ENCODE assay signal across 19 mouse cellular contexts in the genomic region with DNA sequence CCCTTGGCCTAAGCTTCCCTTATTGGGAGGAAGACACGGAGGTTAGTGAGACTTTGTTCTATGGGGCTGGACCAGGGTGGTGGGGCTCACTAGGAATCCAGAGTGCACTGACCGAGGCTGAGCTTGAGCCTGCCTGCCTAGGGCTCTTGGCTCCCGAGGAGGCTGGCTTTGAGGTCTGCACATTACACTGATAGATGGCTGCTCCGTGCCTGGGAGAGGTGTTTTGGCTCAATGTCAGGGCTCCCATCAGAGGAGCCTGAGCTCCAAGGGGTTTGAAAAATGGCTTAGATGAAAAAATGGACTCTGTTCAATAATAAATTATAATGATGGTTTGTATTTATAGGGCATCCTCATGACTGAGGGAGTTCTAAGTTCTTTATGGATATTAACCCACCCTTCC. TPM values are rescaled to one million over a fixed set of nuclear protein-coding genes. Genes with fewer than 3 reads are reported as not detected.
A peak's percentile ranks its signal among the peaks of the same experiment; 100 is the strongest.
DNase-seq lines count a peak whose midpoint lies in the region; ATAC-seq and TF ChIP-seq lines count a peak whose summit lies in the region.
"Had no signal": no experiment of that assay in that cellular context is flagged by ENCODE, and none has a peak within 500 bp of the region (broad histone marks: within the 10 kb centered on the region; RNA-seq: fewer than 3 reads in every experiment).

No protein-coding gene starts in this region.

- TF ChIP-seq POLR2A in heart, adult 2 months (IDR thresholded peaks at IDR 0.05; ENCODE audit: insufficient read depth, low read depth, low read length), result no peak

- no peaks in the 10 kb centered on the region for H3K36me3 ChIP-seq in stomach, embryonic 15.5 days
- no peaks in the 10 kb centered on the region for H3K36me3 ChIP-seq in stomach, postnatal 0 days (ENCODE audit: control insufficient read depth, insufficient read depth, low read length)
- no peaks in the 10 kb centered on the region for H3K36me3 ChIP-seq in forebrain, embryonic 10.5 days (replicated peaks)
- peaks cover 2% of the 10 kb centered on the region; the same call in 1 of the 2 replicates for H3K36me3 ChIP-seq in heart, adult 2 months (ENCODE audit: control insufficient read depth, insufficient read depth, low read length)

- intact Hi-C loops in heart, adult 2 months (cut with DNase I), result no loop called here

- H3K4me1 ChIP-seq in stomach, embryonic 15.5 days, result peaks cover 21% of the 10 kb centered on the region
- peaks cover 3% of the 10 kb centered on the region; the same call in 1 of the 2 replicates for H3K4me1 ChIP-seq in stomach, postnatal 0 days (replicated peaks; ENCODE audit: control insufficient read depth, insufficient read depth)
- H3K4me1 ChIP-seq in forebrain, embryonic 10.5 days, result peaks cover 35% of the 10 kb centered on the region
- H3K4me1 ChIP-seq in heart, adult 2 months (ENCODE audit: control insufficient read depth, insufficient read depth, low read length), result peaks cover 10% of the 10 kb centered on the region

- H3K9me3 ChIP-seq in stomach, embryonic 15.5 days, result no peaks in the 10 kb centered on the region
- H3K9me3 ChIP-seq in stomach, postnatal 0 days (ENCODE audit: control insufficient read depth, low read length), result no peaks in the 10 kb centered on the region
- no peaks in the 10 kb centered on the region for H3K9me3 ChIP-seq in forebrain, embryonic 10.5 days

- ATAC-seq in stomach, embryonic 15.5 days (ENCODE audit: insufficient read depth, low FRiP score, low read depth), result peak; percentile 63; the same call in 1 of the 2 replicates
- no peak for ATAC-seq in stomach, postnatal 0 days (ENCODE audit: low FRiP score, low TSS enrichment)
- ATAC-seq: activated CD4-positive, CD25-positive, alpha-beta regulatory T cell, adult 4 months; forebrain, embryonic 16.5 days had no signal

- H3K27ac ChIP-seq in stomach, embryonic 15.5 days, result no peak overlapping the region
- no peak overlapping the region for H3K27ac ChIP-seq in stomach, postnatal 0 days (replicated peaks)
- no peak overlapping the region for H3K27ac ChIP-seq in forebrain, embryonic 10.5 days
- H3K27ac ChIP-seq in heart, adult 2 months, result no peak overlapping the region
- H3K27ac ChIP-seq: liver, embryonic 14.5 days had no signal

- H3K4me2 ChIP-seq in stomach, embryonic 15.5 days, result no peak overlapping the region
- no peak overlapping the region for H3K4me2 ChIP-seq in stomach, postnatal 0 days (replicated peaks; ENCODE audit: low read depth)
- H3K4me2 ChIP-seq: heart, embryonic 11.5 days had no signal

- no peaks in the 10 kb centered on the region for H3K27me3 ChIP-seq in stomach, embryonic 15.5 days (replicated peaks)
- H3K27me3 ChIP-seq in stomach, postnatal 0 days (ENCODE audit: control insufficient read depth, insufficient read depth, low read length), result no peaks in the 10 kb centered on the region
- peaks cover 79% of the 10 kb centered on the region for H3K27me3 ChIP-seq in forebrain, embryonic 10.5 days (ENCODE audit: poor library complexity, severe bottlenecking)
- H3K27me3 ChIP-seq in heart, adult 2 months (ENCODE audit: control insufficient read depth, insufficient read depth, low read length), result no peaks in the 10 kb centered on the region

- no peak for TF ChIP-seq EP300 in stomach, postnatal 0 days (optimal IDR thresholded peaks at IDR 0.05)
- no peak for TF ChIP-seq EP300 in heart, adult 2 months (IDR thresholded peaks at IDR 0.05; ENCODE audit: insufficient read depth, low read depth, low read length)

- no peak for TF ChIP-seq CTCF in stomach, postnatal 0 days (IDR thresholded peaks at IDR 0.05; ENCODE audit: low read depth)
- TF ChIP-seq CTCF in heart, adult 2 months (IDR thresholded peaks at IDR 0.05), result no peak

- no peaks in the 10 kb centered on the region for H3K79me2 ChIP-seq in heart, adult 2 months (replicated peaks; ENCODE audit: control insufficient read depth, insufficient read depth, low read length)

- DNase-seq in embryo, embryonic 10 days (ENCODE audit: low spot score), result peak; percentile 55
- no peak for DNase-seq in embryo, embryonic 9.5 days (ENCODE audit: extremely low spot score)
- DNase-seq in stomach, postnatal 0 days (ENCODE audit: low spot score), result no peak
- peak; percentile 24 for DNase-seq in neural tube, embryonic 10.5 days (ENCODE audit: extremely low spot score, low spot score)
- no peak for DNase-seq in forebrain, embryonic 10.5 days (ENCODE audit: extremely low spot score, low spot score)
- no peak for DNase-seq in heart, adult 2 months
- DNase-seq in thymus, postnatal 25 days, result no peak
- DNase-seq: adrenal gland, postnatal 10 days; cerebellum, adult 9-10 months; heart, postnatal 10 days; right cerebral cortex, postnatal 4 days; thymus, postnatal 36 days had no signal

- WGBS in stomach, embryonic 15.5 days, result 32% methylated on average over 4 of the region's 4 CpGs
- WGBS in stomach, postnatal 0 days, result 41% methylated on average over 4 of the region's 4 CpGs
- 42% methylated on average over 4 of the region's 4 CpGs for WGBS in forebrain, embryonic 10.5 days
- WGBS in heart, adult 2 months, result 52% methylated on average over 4 of the region's 4 CpGs

- H3K4me3 ChIP-seq in stomach, embryonic 15.5 days (replicated peaks), result no peak overlapping the region
- no peak overlapping the region for H3K4me3 ChIP-seq in stomach, postnatal 0 days (ENCODE audit: low read depth, low read length)
- H3K4me3 ChIP-seq in forebrain, embryonic 10.5 days, result no peak overlapping the region
- H3K4me3 ChIP-seq in heart, adult 2 months, result no peak overlapping the region

- no peak overlapping the region for H3K9ac ChIP-seq in stomach, embryonic 15.5 days
- H3K9ac ChIP-seq in stomach, postnatal 0 days (ENCODE audit: low read length), result no peak overlapping the region
- no peak overlapping the region for H3K9ac ChIP-seq in heart, adult 2 months (ENCODE audit: low read depth, low read length)
- H3K9ac ChIP-seq: liver, embryonic 14.5 days had no signal

RNA-seq across cellular contexts. Expression of a gene that starts 44.8 kb away (rescaled TPM):
- polyA plus RNA-seq in stomach, embryonic 15.5 days (2015; fragmentation: Nextera tagmentation; extraction: Ambion mirVana), result 0.55 and 0.73 TPM in 2 replicates
- polyA plus RNA-seq in stomach, postnatal 0 days (2015; fragmentation: Nextera tagmentation; extraction: Ambion mirVana), result 0.24 and 0.52 TPM in 2 replicates
- polyA plus RNA-seq in forebrain, embryonic 10.5 days (2016; fragmentation: Nextera tagmentation; extraction: Ambion mirVana), result 1.2 and 1.4 TPM in 2 replicates
- under 1 TPM; 0.52 to 0.76 TPM for total RNA-seq in heart, adult 2 months (2021)
- polyA plus RNA-seq in heart, adult 2 months (2012; rRNA removed), result 2.4 and 3.0 TPM in 2 replicates
- total RNA-seq: layer of hippocampus, postnatal 14 days; left cerebral cortex, postnatal 10 days had no signal

Comparison
In these comparisons a context has a peak if more than half of its experiments do, and no peak if none do; other contexts are left out.
1. DNase-seq: peak in embryo, embryonic 10 days (single experiment) and neural tube, embryonic 10.5 days (single experiment); none in embryo, embryonic 9.5 days (single experiment), stomach, postnatal 0 days (single experiment), forebrain, embryonic 10.5 days (single experiment), heart, adult 2 months (0 of 2) and thymus, postnatal 25 days (single experiment).